25 mouse cellular contexts compared by ENCODE assay signal in genomic region chr4:44938359-44939340, GRCm38 (mm10). TPM values are rescaled to one million over a fixed set of nuclear protein-coding genes. Genes with fewer than 3 reads are reported as not detected.
A peak's percentile ranks its signal among the peaks of the same experiment; 100 is the strongest.
DNase-seq lines count a peak whose midpoint lies in the region; ATAC-seq and TF ChIP-seq lines count a peak whose summit lies in the region.
"Had no signal": no experiment of that assay in that cellular context is flagged by ENCODE, and none has a peak within 500 bp of the region (broad histone marks: within the 10 kb centered on the region; RNA-seq: fewer than 3 reads in every experiment).

No protein-coding gene starts in this region.

- no peak overlapping the region for H3K27ac ChIP-seq in intestine, embryonic 16.5 days (ENCODE audit: low read length)
- no peak overlapping the region for H3K27ac ChIP-seq in intestine, postnatal 0 days (ENCODE audit: low read depth, low read length)
- 0 out of 2 replicates have a peak overlapping the region, but pooled peaks have one; percentile 49 for H3K27ac ChIP-seq in liver, postnatal 0 days (ENCODE audit: low read depth)
- no peak overlapping the region for H3K27ac ChIP-seq in kidney, embryonic 15.5 days
- H3K27ac ChIP-seq: embryonic facial prominence, embryonic 12.5 days; hindbrain, embryonic 14.5 days; limb, embryonic 15.5 days; liver, embryonic 15.5 days; midbrain, embryonic 15.5 days; neural tube, embryonic 13.5 days had no signal

- H3K36me3 ChIP-seq in intestine, embryonic 16.5 days (ENCODE audit: control insufficient read depth, insufficient read depth, low read length): no peaks in the 10 kb centered on the region
- H3K36me3 ChIP-seq in intestine, postnatal 0 days (ENCODE audit: control insufficient read depth, insufficient read depth): no peaks in the 10 kb centered on the region
- no peaks in the 10 kb centered on the region for H3K36me3 ChIP-seq in liver, postnatal 0 days (replicated peaks; ENCODE audit: insufficient read depth, low read length)
- H3K36me3 ChIP-seq in kidney, embryonic 15.5 days: peaks cover 3% of the 10 kb centered on the region
- H3K36me3 ChIP-seq: midbrain, embryonic 15.5 days had no signal

- H3K9ac ChIP-seq in intestine, embryonic 16.5 days (ENCODE audit: low read depth, low read length): 0 out of 2 replicates have a peak overlapping the region, but pooled peaks have one; percentile 6
- no peak overlapping the region for H3K9ac ChIP-seq in intestine, postnatal 0 days (ENCODE audit: low read depth, low read length)
- no peak overlapping the region for H3K9ac ChIP-seq in liver, postnatal 0 days (replicated peaks)
- H3K9ac ChIP-seq in kidney, embryonic 15.5 days: no peak overlapping the region
- H3K9ac ChIP-seq: embryonic facial prominence, embryonic 12.5 days; forebrain, postnatal 0 days; hindbrain, embryonic 14.5 days; limb, embryonic 15.5 days; liver, embryonic 15.5 days; midbrain, embryonic 15.5 days; neural tube, embryonic 13.5 days had no signal

- TF ChIP-seq EP300 in liver, postnatal 0 days (IDR thresholded peaks at IDR 0.05; ENCODE audit: low read depth): no peak

- no peak overlapping the region for H3K4me2 ChIP-seq in intestine, embryonic 16.5 days (ENCODE audit: low read depth, low read length)
- H3K4me2 ChIP-seq in intestine, postnatal 0 days (replicated peaks; ENCODE audit: low read depth): no peak overlapping the region
- H3K4me2 ChIP-seq in liver, postnatal 0 days (ENCODE audit: low read depth, low read length): no peak overlapping the region
- no peak overlapping the region for H3K4me2 ChIP-seq in kidney, embryonic 15.5 days
- H3K4me2 ChIP-seq: embryonic facial prominence, embryonic 12.5 days; hindbrain, embryonic 14.5 days; limb, embryonic 15.5 days; liver, embryonic 15.5 days; midbrain, embryonic 15.5 days; neural tube, embryonic 13.5 days had no signal

- DNase-seq in liver, postnatal 0 days: no peak
- DNase-seq in liver (no peak), A20 (ENCODE audit: low read depth, low spot score) (peak; percentile 81)
- DNase-seq in adrenal gland, adult 8-10 months: no peak
- DNase-seq: adrenal gland, postnatal 10 days; cerebellum, adult 2 months; cerebellum, postnatal 25 days; forebrain, postnatal 0 days; gastrocnemius, postnatal 25 days; heart, postnatal 4 days; left cerebral cortex, postnatal 4 days; lung, postnatal 4 days; retina, postnatal 1 day; thymus, postnatal 25 days had no signal

- H3K4me1 ChIP-seq in intestine, embryonic 16.5 days (ENCODE audit: control insufficient read depth, insufficient read depth, low read length): no peaks in the 10 kb centered on the region
- H3K4me1 ChIP-seq in intestine, postnatal 0 days (replicated peaks; ENCODE audit: control insufficient read depth, insufficient read depth, low read length): no peaks in the 10 kb centered on the region
- peaks cover 4% of the 10 kb centered on the region for H3K4me1 ChIP-seq in liver, postnatal 0 days (ENCODE audit: insufficient read depth)
- peaks cover 1% of the 10 kb centered on the region; the same call in 1 of the 2 replicates for H3K4me1 ChIP-seq in kidney, embryonic 15.5 days
- H3K4me1 ChIP-seq: embryonic facial prominence, embryonic 12.5 days; limb, embryonic 15.5 days; midbrain, embryonic 15.5 days; neural tube, embryonic 13.5 days had no signal

- TF ChIP-seq CTCF in intestine, postnatal 0 days (IDR thresholded peaks at IDR 0.05; ENCODE audit: low read depth): no peak
- no peak for TF ChIP-seq CTCF in liver, postnatal 0 days (IDR thresholded peaks at IDR 0.05; ENCODE audit: low read depth)

- WGBS in intestine, embryonic 16.5 days: 78% methylated on average over 8 of the region's 8 CpGs
- 78% methylated on average over 8 of the region's 8 CpGs for WGBS in intestine, postnatal 0 days
- WGBS in liver, postnatal 0 days (ENCODE audit: insufficient replicate concordance): 68% methylated on average over 8 of the region's 8 CpGs
- 67% methylated on average over 8 of the region's 8 CpGs for WGBS in kidney, embryonic 15.5 days

- no peak overlapping the region for H3K4me3 ChIP-seq in intestine, embryonic 16.5 days (ENCODE audit: low read length)
- H3K4me3 ChIP-seq in intestine, postnatal 0 days (ENCODE audit: low read depth, low read length): no peak overlapping the region
- H3K4me3 ChIP-seq in liver, postnatal 0 days (ENCODE audit: low read depth, low read length): no peak overlapping the region
- no peak overlapping the region for H3K4me3 ChIP-seq in kidney, embryonic 15.5 days (replicated peaks)
- H3K4me3 ChIP-seq: embryonic facial prominence, embryonic 12.5 days; limb, embryonic 15.5 days; liver, embryonic 15.5 days; midbrain, embryonic 15.5 days; myocyte; neural tube, embryonic 13.5 days had no signal

- ATAC-seq in intestine, embryonic 16.5 days: no peak
- ATAC-seq in intestine, postnatal 0 days: no peak
- no peak for ATAC-seq in liver, postnatal 0 days
- 0 out of 2 replicates have a peak, but pooled peaks have one; percentile 40 for ATAC-seq in kidney, embryonic 15.5 days (replicated peaks; ENCODE audit: low FRiP score)
- ATAC-seq: forebrain, postnatal 0 days; inflammation-experienced regulatory T-cells, adult 6 months; midbrain, embryonic 15.5 days had no signal

- no peaks in the 10 kb centered on the region for H3K9me3 ChIP-seq in intestine, embryonic 16.5 days (ENCODE audit: control insufficient read depth, low read length)
- H3K9me3 ChIP-seq in intestine, postnatal 0 days (ENCODE audit: control insufficient read depth): no peaks in the 10 kb centered on the region
- H3K9me3 ChIP-seq in liver, postnatal 0 days (ENCODE audit: low read length): no peaks in the 10 kb centered on the region
- no peaks in the 10 kb centered on the region for H3K9me3 ChIP-seq in kidney, embryonic 15.5 days (replicated peaks)
- H3K9me3 ChIP-seq: embryonic facial prominence, embryonic 12.5 days; limb, embryonic 15.5 days; liver, embryonic 15.5 days; midbrain, embryonic 15.5 days; neural tube, embryonic 13.5 days had no signal

- H3K27me3 ChIP-seq in intestine, embryonic 16.5 days (replicated peaks; ENCODE audit: control insufficient read depth, insufficient read depth, low read length): no peaks in the 10 kb centered on the region
- no peaks in the 10 kb centered on the region for H3K27me3 ChIP-seq in intestine, postnatal 0 days (replicated peaks; ENCODE audit: control insufficient read depth, insufficient read depth, low read length)
- no peaks in the 10 kb centered on the region for H3K27me3 ChIP-seq in liver, postnatal 0 days (ENCODE audit: insufficient read depth, low read length)
- H3K27me3 ChIP-seq in kidney, embryonic 15.5 days: no peaks in the 10 kb centered on the region
- H3K27me3 ChIP-seq: embryonic facial prominence, embryonic 12.5 days; limb, embryonic 15.5 days; liver, embryonic 15.5 days; midbrain, embryonic 15.5 days; neural tube, embryonic 13.5 days had no signal

RNA-seq across cellular contexts. Expression of gene Grhpr, which starts 42.5 kb away (rescaled TPM):
- 142 and 153 TPM in 2 replicates for polyA plus RNA-seq in intestine, embryonic 16.5 days (2015; fragmentation: Nextera tagmentation; extraction: Ambion mirVana)
- polyA plus RNA-seq in intestine, postnatal 0 days (2015; fragmentation: Nextera tagmentation; extraction: Ambion mirVana): 121 and 133 TPM in 2 replicates
- polyA plus RNA-seq in liver, postnatal 0 days (2015; fragmentation: Nextera tagmentation; extraction: Ambion mirVana): 448 and 458 TPM in 2 replicates
- polyA plus RNA-seq in kidney, embryonic 15.5 days (2015; fragmentation: Nextera tagmentation; extraction: Ambion mirVana): 86.7 and 97.2 TPM in 2 replicates
- total RNA-seq in adrenal gland, adult 8-10 months (2022): 100 to 1,000 TPM; 223 to 249 (median 233) TPM
